Mouse (Mus musculus): Measurements from ENCODE around the gene Cdc123. TPM values are rescaled to one million over a fixed set of nuclear protein-coding genes. Genes with fewer than 3 reads are reported as not detected.
A peak's percentile ranks its signal among the peaks of the same experiment; 100 is the strongest.

The Cdc123 gene
- 170 and 213 TPM in 2 replicates for polyA plus RNA-seq (2015; fragmentation: Nextera tagmentation; extraction: Ambion mirVana)

DNA sequence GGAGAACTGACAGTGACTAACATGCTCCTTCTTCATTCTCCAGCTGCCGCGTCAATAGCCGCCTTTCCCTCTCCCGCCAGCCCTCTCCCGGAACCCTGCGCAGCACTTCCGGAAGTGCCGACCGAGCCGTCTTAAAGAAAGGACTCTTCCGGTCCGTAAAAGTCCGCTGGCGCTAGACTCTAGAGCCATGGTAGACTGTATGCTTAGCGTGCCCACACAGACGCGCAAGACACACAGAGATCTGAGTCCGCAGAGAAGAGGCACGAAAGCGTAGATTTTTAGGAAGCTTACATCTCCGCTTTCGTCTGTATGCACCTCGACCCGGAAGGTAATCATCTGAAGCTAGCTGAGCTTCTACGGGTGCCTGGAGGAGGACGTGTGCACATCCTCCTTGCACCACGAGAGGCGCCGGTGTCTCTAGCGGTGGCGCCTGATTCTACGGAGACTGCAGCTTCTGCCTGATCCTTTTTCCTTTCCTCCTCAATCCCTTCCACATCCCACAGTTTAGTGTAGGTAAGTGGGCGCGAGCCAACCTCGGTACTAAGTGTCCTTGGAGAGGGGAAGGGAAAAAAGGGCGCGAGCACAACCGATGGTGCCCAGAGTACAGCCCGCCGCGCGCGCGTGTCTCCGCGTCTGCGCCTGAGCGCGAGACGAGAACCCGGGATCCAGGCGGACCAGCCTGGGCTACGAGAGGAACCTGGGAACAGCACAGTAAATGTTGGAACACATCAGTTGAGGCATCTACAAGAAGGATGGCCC lies at the start of gene Cdc123, which contains the start of gene Nudt5:
Gene Cdc123 (minus strand): TSS at position 292 of the 759 bp plus-strand sequence.
Gene Nudt5 (plus strand): TSS at position 147 of the 759 bp plus-strand sequence.
- H3K9me3 ChIP-seq (replicated peaks) = no peaks in the 10 kb centered on the region; the same call in 1 of the 2 replicates
- H3K27me3 ChIP-seq = no peaks in the 10 kb centered on the region
- H3K4me2 ChIP-seq = peak within 1 kb of the TSS; percentile 77
- peak within 1 kb of the TSS; percentile 79 for H3K4me3 ChIP-seq (replicated peaks)
- ATAC-seq (ENCODE audit: low read depth) (peak; percentile 93), DNase-seq (peak; percentile 81)
- peak within 1 kb of the TSS; percentile 80 for H3K27ac ChIP-seq
- H3K9ac ChIP-seq = peak within 1 kb of the TSS; percentile 75
- WGBS (ENCODE audit: insufficient replicate concordance) = under 1% methylated on average over 53 of the region's 53 CpGs
- peaks cover 45% of the 10 kb centered on the region for H3K4me1 ChIP-seq (replicated peaks)
- H3K36me3 ChIP-seq = peaks cover 34% of the 10 kb centered on the region

- H3K27me3 ChIP-seq = no peaks in the 10 kb centered on the region
- H3K4me3 ChIP-seq (replicated peaks) = peak overlapping the region; percentile 81
- peak overlapping the region; percentile 90 for H3K4me2 ChIP-seq
- peaks cover 33% of the 10 kb centered on the region for H3K4me1 ChIP-seq (replicated peaks)
- H3K27ac ChIP-seq = peak overlapping the region; percentile 76
- DNase-seq (no peak), ATAC-seq (ENCODE audit: low read depth) (no peak)
- no peaks in the 10 kb centered on the region for H3K9me3 ChIP-seq (replicated peaks)
- WGBS (ENCODE audit: insufficient replicate concordance) = 44% methylated on average over 11 of the region's 11 CpGs
- H3K36me3 ChIP-seq = peaks cover 13% of the 10 kb centered on the region
- H3K9ac ChIP-seq = peak overlapping the region; percentile 95
Observed at GRCm38 (mm10) chr2:5894296-5894695, 49.3 kb upstream of the Cdc123 start.

DNA sequence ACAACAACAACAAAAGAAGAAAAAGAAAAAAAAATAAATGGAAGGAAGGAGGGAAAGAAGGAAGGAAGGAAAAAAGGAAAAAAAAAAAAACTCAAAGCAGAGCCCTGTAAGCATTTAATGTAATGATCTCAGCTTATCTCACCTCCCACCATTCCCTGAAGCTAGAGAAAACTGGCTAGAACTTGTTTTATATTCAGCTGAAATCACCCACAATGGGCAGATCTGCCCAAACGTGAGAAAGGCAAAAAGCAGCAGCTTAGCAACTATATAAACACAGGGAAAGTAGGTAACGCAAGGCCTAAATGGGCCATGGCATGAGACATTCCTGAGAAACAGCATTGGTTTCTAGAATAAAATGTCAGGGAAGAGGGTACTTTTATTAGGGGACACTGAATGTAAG lies 44.4 kb upstream of the Cdc123 start:
- Histone ChIP-seq H3K4me3 (replicated peaks) (no peak overlapping the region), H3K9me3 (replicated peaks) (no peaks in the 10 kb centered on the region), H3K4me2 (no peak overlapping the region), H3K27me3 (no peaks in the 10 kb centered on the region), H3K4me1 (replicated peaks) (peaks cover 41% of the 10 kb centered on the region), H3K36me3 (peaks cover 49% of the 10 kb centered on the region), H3K9ac (no peak overlapping the region), H3K27ac (no peak overlapping the region)
- DNase-seq (no peak), ATAC-seq (ENCODE audit: low read depth) (no peak)
- WGBS (ENCODE audit: insufficient replicate concordance) = 64% methylated on average over 2 of the region's 2 CpGs

- no peak overlapping the region for H3K27ac ChIP-seq
- H3K4me1 ChIP-seq (replicated peaks) = peaks cover 37% of the 10 kb centered on the region
- no peaks in the 10 kb centered on the region for H3K27me3 ChIP-seq
- DNase-seq (no peak), ATAC-seq (ENCODE audit: low read depth) (no peak)
- H3K9me3 ChIP-seq (replicated peaks) = no peaks in the 10 kb centered on the region
- WGBS (ENCODE audit: insufficient replicate concordance) = 54% methylated on average over 5 of the region's 5 CpGs
- H3K4me2 ChIP-seq = no peak overlapping the region
- H3K4me3 ChIP-seq (replicated peaks) = no peak overlapping the region
- H3K9ac ChIP-seq = no peak overlapping the region
- peaks cover 51% of the 10 kb centered on the region for H3K36me3 ChIP-seq
Observed at GRCm38 (mm10) chr2:5888865-5889264, 43.9 kb upstream of the Cdc123 start.

GRCm38 (mm10) chr2:5877446-5877845 lies 32.5 kb upstream of the Cdc123 start:
- 64% methylated on average over 3 of the region's 3 CpGs for WGBS (ENCODE audit: insufficient replicate concordance)
- no peak overlapping the region for H3K4me2 ChIP-seq
- no peak overlapping the region for H3K9ac ChIP-seq
- ATAC-seq (ENCODE audit: low read depth) = no peak; the same call in 1 of the 2 replicates
- no peak overlapping the region for H3K27ac ChIP-seq
- H3K9me3 ChIP-seq (replicated peaks) = no peaks in the 10 kb centered on the region
- H3K36me3 ChIP-seq = peaks cover 80% of the 10 kb centered on the region
- H3K4me3 ChIP-seq (replicated peaks) = no peak overlapping the region
- no peak for DNase-seq
- H3K4me1 ChIP-seq (replicated peaks) = peaks cover 5% of the 10 kb centered on the region; the same call in 1 of the 2 replicates
- no peaks in the 10 kb centered on the region for H3K27me3 ChIP-seq

DNA sequence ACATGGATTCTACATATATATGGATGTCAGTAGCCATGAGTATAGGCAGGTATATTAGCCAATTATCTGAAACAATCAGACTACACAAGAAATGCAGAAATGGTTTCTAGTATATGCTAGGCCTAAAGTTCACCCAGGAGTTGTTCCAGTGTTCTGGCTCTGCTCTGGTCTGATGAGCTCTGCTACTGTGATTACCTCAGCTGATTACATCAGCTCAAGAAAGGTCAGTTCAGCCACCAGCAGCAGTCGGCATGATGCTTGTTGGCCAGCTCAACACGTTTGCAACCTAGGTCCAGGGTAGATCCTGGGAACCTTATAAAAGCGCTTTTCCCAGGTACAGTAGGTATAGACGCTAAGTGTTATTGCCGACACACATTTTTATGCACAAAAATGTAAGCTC lies 24.8 kb upstream of the Cdc123 start:
- ATAC-seq (ENCODE audit: low read depth) (no peak), DNase-seq (no peak)
- Histone ChIP-seq H3K27me3 (no peaks in the 10 kb centered on the region), H3K9me3 (replicated peaks) (no peaks in the 10 kb centered on the region), H3K27ac (no peak overlapping the region), H3K36me3 (peaks cover 78% of the 10 kb centered on the region), H3K4me1 (replicated peaks) (no peaks in the 10 kb centered on the region), H3K4me3 (replicated peaks) (no peak overlapping the region), H3K4me2 (no peak overlapping the region), H3K9ac (no peak overlapping the region)
- WGBS (ENCODE audit: insufficient replicate concordance) = 81% methylated on average over 5 of the region's 5 CpGs

DNA sequence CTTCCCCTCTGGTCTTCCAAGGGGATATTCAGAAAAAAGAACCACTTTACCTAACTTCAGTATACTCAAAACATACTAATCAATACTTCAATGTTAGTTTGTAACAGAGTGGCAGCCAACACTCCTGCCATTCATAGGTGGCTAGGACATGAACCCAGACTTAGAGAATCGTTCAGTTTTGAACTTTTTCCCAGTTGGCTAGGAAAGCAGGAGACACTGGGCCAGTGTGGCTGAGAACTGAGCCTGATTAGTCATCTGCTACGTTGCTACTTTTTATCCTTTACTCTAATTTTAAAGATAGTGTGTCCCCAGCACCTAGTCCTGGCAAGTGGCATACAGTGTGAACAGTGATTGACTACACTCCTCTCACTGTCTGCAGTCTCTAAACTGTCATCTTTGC lies 22.7 kb upstream of the Cdc123 start:
- no peaks in the 10 kb centered on the region for H3K27me3 ChIP-seq
- H3K36me3 ChIP-seq = peaks cover 74% of the 10 kb centered on the region
- H3K4me3 ChIP-seq (replicated peaks) = no peak overlapping the region
- ATAC-seq (ENCODE audit: low read depth) (no peak), DNase-seq (no peak)
- no peak overlapping the region for H3K4me2 ChIP-seq
- 69% methylated on average over 2 of the region's 2 CpGs for WGBS (ENCODE audit: insufficient replicate concordance)
- H3K9ac ChIP-seq = no peak overlapping the region
- no peak overlapping the region for H3K27ac ChIP-seq
- no peaks in the 10 kb centered on the region for H3K9me3 ChIP-seq (replicated peaks)
- no peaks in the 10 kb centered on the region for H3K4me1 ChIP-seq (replicated peaks)

GRCm38 (mm10) chr2:5862834-5863233 lies 17.9 kb upstream of the Cdc123 start, which contains the start of gene Gm13199:
Gene Gm13199 (minus strand): TSS chr2:5862934.
- no peak within 1 kb of the TSS for H3K9ac ChIP-seq
- H3K4me2 ChIP-seq = no peak within 1 kb of the TSS
- peaks cover 75% of the 10 kb centered on the region for H3K36me3 ChIP-seq
- 93% methylated on average over 3 of the region's 3 CpGs for WGBS (ENCODE audit: insufficient replicate concordance)
- ATAC-seq (ENCODE audit: low read depth) (no peak), DNase-seq (no peak)
- H3K9me3 ChIP-seq (replicated peaks) = no peaks in the 10 kb centered on the region
- H3K27ac ChIP-seq = no peak within 1 kb of the TSS
- no peaks in the 10 kb centered on the region for H3K27me3 ChIP-seq
- no peaks in the 10 kb centered on the region for H3K4me1 ChIP-seq (replicated peaks)
- H3K4me3 ChIP-seq (replicated peaks) = no peak within 1 kb of the TSS

GRCm38 (mm10) chr2:5851866-5852265 lies 6.9 kb upstream of the Cdc123 start:
- H3K27ac ChIP-seq = no peak overlapping the region

DNA sequence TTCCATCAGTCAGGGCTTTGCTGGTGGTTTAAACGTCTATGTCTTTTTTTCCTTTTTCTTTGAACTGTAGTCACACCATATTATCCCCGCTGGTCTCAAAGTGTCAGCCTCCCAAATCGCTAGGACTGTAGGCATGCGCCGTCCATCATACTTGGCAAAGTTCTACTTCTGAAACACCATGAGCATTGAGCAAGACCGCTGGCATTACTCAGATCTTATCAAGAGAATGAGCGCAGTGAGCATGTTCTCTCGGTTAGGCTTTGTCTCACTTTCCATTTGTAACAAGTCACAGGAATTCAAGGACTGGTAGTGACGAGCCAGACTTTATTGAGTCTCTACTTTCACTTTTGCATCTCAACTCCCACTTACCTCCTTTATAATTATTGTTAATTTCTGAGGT lies 6.2 kb upstream of the Cdc123 start:
- 78% methylated on average over 9 of the region's 9 CpGs for WGBS (ENCODE audit: insufficient replicate concordance)

More at GRCm38 (mm10) chr2:5851866-5852265, 6.9 kb upstream of the Cdc123 start:
- DNase-seq = no peak
- WGBS (ENCODE audit: insufficient replicate concordance) = 63% methylated on average over 5 of the region's 5 CpGs
- Histone ChIP-seq H3K4me1 (replicated peaks) (peaks cover 41% of the 10 kb centered on the region), H3K9me3 (replicated peaks) (no peaks in the 10 kb centered on the region), H3K4me3 (replicated peaks) (no peak overlapping the region), H3K4me2 (no peak overlapping the region), H3K36me3 (peaks cover 52% of the 10 kb centered on the region), H3K9ac (no peak overlapping the region), H3K27me3 (no peaks in the 10 kb centered on the region)
- no peak for ATAC-seq (ENCODE audit: low read depth)

GRCm38 (mm10) chr2:5845826-5846225 lies 862 bp upstream of the Cdc123 start:
- H3K27ac ChIP-seq = no peak overlapping the region; the same call in 1 of the 2 replicates
- peaks cover 47% of the 10 kb centered on the region for H3K4me1 ChIP-seq (replicated peaks)
- 17% methylated on average over 4 of the region's 4 CpGs for WGBS (ENCODE audit: insufficient replicate concordance)
- H3K9ac ChIP-seq = peak overlapping the region; percentile 75
- H3K27me3 ChIP-seq = no peaks in the 10 kb centered on the region
- DNase-seq (no peak), ATAC-seq (ENCODE audit: low read depth) (no peak)
- H3K4me2 ChIP-seq = peak overlapping the region; percentile 77
- H3K36me3 ChIP-seq = peaks cover 33% of the 10 kb centered on the region
- no peaks in the 10 kb centered on the region for H3K9me3 ChIP-seq (replicated peaks)
- H3K4me3 ChIP-seq (replicated peaks) = peak overlapping the region; percentile 79

More for the DNA sequence above, 6.2 kb upstream of the Cdc123 start:
- H3K9ac ChIP-seq = no peak overlapping the region
- peaks cover 48% of the 10 kb centered on the region for H3K4me1 ChIP-seq (replicated peaks)
- ATAC-seq (ENCODE audit: low read depth) (no peak), DNase-seq (no peak)
- peaks cover 49% of the 10 kb centered on the region for H3K36me3 ChIP-seq
- no peak overlapping the region for H3K4me3 ChIP-seq (replicated peaks)
- no peaks in the 10 kb centered on the region for H3K27me3 ChIP-seq
- no peaks in the 10 kb centered on the region for H3K9me3 ChIP-seq (replicated peaks)
- no peak overlapping the region for H3K27ac ChIP-seq
- H3K4me2 ChIP-seq = no peak overlapping the region
